Mouse (Mus musculus) heart, adult 2 months (tissue): Measurements from ENCODE around the gene Heg1.

ENCODE experiments used
- CTCF ChIP-seq: fragments of 200-600 bp; IDR thresholded peaks from 2 replicates; pipeline ENCODE4 v1.8.1; 2022; ENCODE audit warnings: antibody characterized with exemption, mild to moderate bottlenecking, moderate library complexity
- EP300 ChIP-seq: fragments of 200-500 bp; IDR thresholded peaks from 2 replicates; pipeline ENCODE4 v1.6.1; 2011; ENCODE audit warnings: low read depth, low read length, control low read depth; ENCODE audit not compliant: insufficient read depth

GRCm38 (mm10) chr16:33732846-33733580 lies 48.8 kb downstream of the Heg1 start:
- TF ChIP-seq CTCF (no peak), EP300 (no peak)
